Mouse (Mus musculus) liver, embryonic 15.5 days (tissue): Measurements from ENCODE around the gene Pigyl. TPM values are rescaled to one million over a fixed set of nuclear protein-coding genes. Genes with fewer than 3 reads are reported as not detected.

ENCODE experiments used
- ATAC-seq: fragments of 200-750 bp; cut with Nextera tagmentation; 2 replicates; pipeline ENCODE4 v1.8.0; 2017; ENCODE audit warnings: moderate number of reproducible peaks, mild to moderate bottlenecking, moderate library complexity; ENCODE audit not compliant: insufficient read depth
- H3K27ac ChIP-seq: fragments of 300-500 bp; sonication (generic); replicated peaks from 2 replicates; pipeline ENCODE4 v1.5.1; 2015; ENCODE audit warnings: mild to moderate bottlenecking, inconsistent platforms
- H3K27me3 ChIP-seq: fragments of 300-500 bp; sonication (generic); 2 replicates; pipeline ENCODE4 v1.6.1; 2015; ENCODE audit warnings: mild to moderate bottlenecking, inconsistent platforms
- H3K36me3 ChIP-seq: fragments of 300-500 bp; sonication (generic); replicated peaks from 2 replicates; pipeline ENCODE4 v1.6.1; 2015; ENCODE audit warnings: moderate library complexity, mild to moderate bottlenecking, inconsistent platforms
- H3K4me1 ChIP-seq: fragments of 300-500 bp; sonication (generic); replicated peaks from 2 replicates; pipeline ENCODE4 v1.6.1; 2015; ENCODE audit warnings: inconsistent platforms
- H3K4me2 ChIP-seq: fragments of 300-500 bp; sonication (generic); 2 replicates; pipeline ENCODE4 v1.6.1; 2015; ENCODE audit warnings: moderate library complexity, mild to moderate bottlenecking, inconsistent platforms
- H3K4me3 ChIP-seq: fragments of 300-500 bp; sonication (generic); replicated peaks from 2 replicates; pipeline ENCODE4 v1.5.1; 2015; ENCODE audit warnings: mild to moderate bottlenecking, inconsistent platforms
- H3K9ac ChIP-seq: fragments of 300-500 bp; sonication (generic); 2 replicates; pipeline ENCODE4 v1.6.1; 2015; ENCODE audit warnings: moderate library complexity, mild to moderate bottlenecking, inconsistent platforms
- H3K9me3 ChIP-seq: fragments of 300-500 bp; sonication (generic); replicated peaks from 2 replicates; pipeline ENCODE4 v1.6.1; 2016; ENCODE audit warnings: inconsistent platforms
- WGBS: fragments of 180-500 bp; shearing (Covaris S2); methylation state at CpG from one replicate; pipeline ENCODE4 v1.1.7; 2015; ENCODE audit warnings: mixed read lengths; ENCODE audit not compliant: insufficient replicate concordance; 5-methylcytosine and 5-hydroxymethylcytosine counted together
- polyA plus RNA-seq: library from polyadenylated mRNA; unstranded; fragments of >200 nt; fragmentation: Nextera tagmentation; extraction: Ambion mirVana; gene quantifications from 2 replicates; pipeline ENCODE4 v1.2.1, GENCODE M21; 2015

The Pigyl gene
- polyA plus RNA-seq, 1 experiment from 2014 or later: 35.6 TPM

DNA sequence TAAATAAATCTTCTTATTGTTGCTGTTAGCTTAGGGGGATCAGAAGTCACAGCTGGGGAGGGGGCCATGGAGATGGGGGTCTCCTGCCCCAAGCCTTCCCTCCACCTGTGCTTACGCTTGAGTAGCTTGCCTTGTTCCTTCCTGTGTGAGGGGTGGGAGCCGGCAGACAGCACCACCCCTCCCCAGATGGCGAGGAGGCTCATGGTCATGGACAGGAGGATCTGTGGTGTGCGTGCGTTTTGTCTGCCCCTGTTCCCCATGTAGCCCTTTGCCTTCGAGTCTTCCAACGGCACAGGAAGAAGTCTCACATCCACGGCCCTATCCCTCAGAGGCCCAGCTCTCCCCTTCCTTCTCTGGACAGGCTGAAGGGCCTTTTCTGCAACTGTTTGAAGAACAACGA, 5.7 kb downstream of the Pigyl start:
- no peak overlapping the region for H3K27ac ChIP-seq
- 63% methylated on average over 9 of the region's 9 CpGs for WGBS
- H3K36me3 ChIP-seq: 0 out of 2 replicates have a peak, but pooled peaks cover 4% of the 10 kb centered on the region
- H3K9me3 ChIP-seq: peaks cover 6% of the 10 kb centered on the region
- no peak overlapping the region for H3K9ac ChIP-seq
- H3K4me3 ChIP-seq: no peak overlapping the region
- ATAC-seq: no peak
- H3K4me2 ChIP-seq: no peak overlapping the region
- peaks cover 31% of the 10 kb centered on the region for H3K27me3 ChIP-seq
- peaks cover 17% of the 10 kb centered on the region for H3K4me1 ChIP-seq

DNA sequence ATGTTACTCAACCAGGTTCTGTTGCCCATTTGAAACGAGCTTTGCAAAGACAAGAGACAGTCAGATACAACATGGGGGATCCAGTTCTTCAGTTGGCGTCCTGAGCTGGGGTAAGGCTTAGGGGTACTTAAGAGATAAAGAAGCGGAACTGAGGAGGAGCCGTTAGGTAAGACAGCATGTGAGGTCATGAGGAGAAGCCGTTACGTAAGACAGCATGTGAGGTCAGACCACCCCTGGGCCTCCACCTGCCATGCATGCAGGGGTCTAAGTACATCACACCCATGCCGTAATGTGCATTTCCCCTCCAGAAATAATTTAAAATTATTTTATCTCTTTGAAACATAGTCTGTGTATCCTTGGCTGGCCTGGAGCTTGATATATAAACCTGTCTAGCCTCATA, 6.3 kb downstream of the Pigyl start:
- peaks cover 6% of the 10 kb centered on the region for H3K9me3 ChIP-seq
- H3K4me3 ChIP-seq: no peak overlapping the region
- H3K27ac ChIP-seq: no peak overlapping the region
- no peak for ATAC-seq
- 58% methylated on average over 7 of the region's 7 CpGs for WGBS
- 0 out of 2 replicates have a peak, but pooled peaks cover 4% of the 10 kb centered on the region for H3K36me3 ChIP-seq
- no peak overlapping the region for H3K4me2 ChIP-seq
- H3K4me1 ChIP-seq: peaks cover 11% of the 10 kb centered on the region
- no peak overlapping the region for H3K9ac ChIP-seq
- peaks cover 31% of the 10 kb centered on the region for H3K27me3 ChIP-seq

GRCm38 (mm10) chr9:22164711-22165668, 8.3 kb downstream of the Pigyl start:
- no peak for ATAC-seq
- H3K27me3 ChIP-seq: peaks cover 31% of the 10 kb centered on the region
- 2% methylated on average over 53 of the region's 54 CpGs for WGBS
- H3K27ac ChIP-seq: no peak overlapping the region
- no peaks in the 10 kb centered on the region for H3K36me3 ChIP-seq
- H3K4me1 ChIP-seq: peaks cover 11% of the 10 kb centered on the region
- peak overlapping the region; percentile 43 for H3K9ac ChIP-seq
- peaks cover 6% of the 10 kb centered on the region for H3K9me3 ChIP-seq
- H3K4me2 ChIP-seq: peak overlapping the region; percentile 81
- peak overlapping the region; percentile 58 for H3K4me3 ChIP-seq

DNA sequence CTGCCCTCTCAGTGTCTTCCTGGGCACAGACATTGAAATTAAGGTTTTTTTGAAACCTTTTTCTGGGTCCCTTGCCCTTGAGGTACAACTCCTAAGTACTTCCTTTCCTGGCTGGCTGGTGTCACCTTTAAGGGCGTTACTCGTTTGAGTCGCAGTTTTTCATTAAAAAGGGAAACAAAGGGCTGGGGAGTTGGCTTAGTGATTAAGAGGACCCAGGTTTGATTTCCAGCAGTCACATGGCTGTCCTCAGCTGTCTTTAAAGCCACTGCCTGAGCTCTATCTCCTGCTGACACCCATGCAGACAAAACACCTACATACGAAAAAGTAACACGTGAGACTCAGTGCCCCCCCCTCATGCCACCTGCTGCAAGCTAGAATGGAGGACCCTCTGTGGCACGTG, 9.3 kb downstream of the Pigyl start:
- Histone ChIP-seq H3K9me3 (peaks cover 6% of the 10 kb centered on the region), H3K9ac (no peak overlapping the region), H3K4me1 (peaks cover 11% of the 10 kb centered on the region), H3K36me3 (no peaks in the 10 kb centered on the region), H3K27ac (no peak overlapping the region), H3K27me3 (peaks cover 31% of the 10 kb centered on the region), H3K4me2 (no peak overlapping the region), H3K4me3 (no peak overlapping the region)
- no peak for ATAC-seq
- 37% methylated on average over 6 of the region's 6 CpGs for WGBS

DNA sequence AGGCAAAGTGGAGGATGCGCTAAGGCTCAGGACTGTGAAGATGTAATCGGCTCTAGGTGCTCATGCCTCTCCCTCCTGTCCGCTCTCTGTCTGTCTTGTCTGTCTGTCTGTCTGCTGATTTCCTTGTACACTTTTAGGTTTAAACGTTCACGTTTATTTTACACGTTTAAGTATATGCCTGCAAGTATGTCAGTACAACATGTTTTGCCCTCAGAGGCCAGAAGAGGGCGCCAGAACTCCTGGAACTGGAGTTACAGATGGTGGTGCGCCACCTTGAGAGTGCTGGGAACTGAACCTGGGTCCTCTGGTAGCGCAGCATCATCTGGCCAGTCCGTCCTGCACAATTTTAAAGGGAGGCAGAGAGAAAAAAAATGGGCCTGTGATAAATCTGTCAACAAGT, 10.0 kb downstream of the Pigyl start:
- 76% methylated on average over 10 of the region's 10 CpGs for WGBS
- H3K36me3 ChIP-seq: no peaks in the 10 kb centered on the region
- no peak overlapping the region for H3K27ac ChIP-seq
- no peak overlapping the region for H3K4me3 ChIP-seq
- H3K27me3 ChIP-seq: peaks cover 31% of the 10 kb centered on the region
- peaks cover 6% of the 10 kb centered on the region for H3K9me3 ChIP-seq
- no peak overlapping the region for H3K4me2 ChIP-seq
- no peak for ATAC-seq
- peaks cover 11% of the 10 kb centered on the region for H3K4me1 ChIP-seq
- H3K9ac ChIP-seq: no peak overlapping the region

GRCm38 (mm10) chr9:22167751-22168150, 11.1 kb downstream of the Pigyl start:
- WGBS: 77% methylated on average over 4 of the region's 4 CpGs
- H3K4me3 ChIP-seq: no peak overlapping the region
- peaks cover 6% of the 10 kb centered on the region for H3K9me3 ChIP-seq
- no peak for ATAC-seq
- peaks cover 31% of the 10 kb centered on the region for H3K27me3 ChIP-seq
- no peak overlapping the region for H3K27ac ChIP-seq
- H3K4me1 ChIP-seq: peaks cover 11% of the 10 kb centered on the region
- H3K36me3 ChIP-seq: no peaks in the 10 kb centered on the region
- no peak overlapping the region for H3K4me2 ChIP-seq
- no peak overlapping the region for H3K9ac ChIP-seq

DNA sequence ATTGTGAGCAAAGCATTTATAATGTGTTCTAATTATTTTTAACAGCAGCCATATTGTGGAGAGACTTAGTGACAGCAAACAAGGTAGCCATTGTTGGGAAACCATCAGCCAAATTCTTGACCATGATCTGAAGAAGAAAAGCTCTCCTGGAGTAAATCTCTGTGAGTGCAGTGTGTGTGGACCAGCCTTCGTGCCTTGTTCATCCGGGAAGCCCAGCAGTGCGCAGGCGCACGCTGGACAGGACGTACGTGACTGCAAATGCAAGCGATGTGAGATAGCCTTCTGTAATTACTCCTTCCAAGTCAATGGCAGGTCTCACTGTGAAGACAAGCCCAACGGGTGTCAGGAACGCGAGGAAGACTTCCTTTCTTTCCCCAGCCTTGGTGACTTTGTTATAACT, 12.7 kb downstream of the Pigyl start:
- Histone ChIP-seq H3K27me3 (peaks cover 18% of the 10 kb centered on the region), H3K27ac (no peak overlapping the region), H3K36me3 (no peaks in the 10 kb centered on the region), H3K4me2 (no peak overlapping the region), H3K9ac (no peak overlapping the region), H3K9me3 (peaks cover 6% of the 10 kb centered on the region), H3K4me1 (peaks cover 11% of the 10 kb centered on the region), H3K4me3 (no peak overlapping the region)
- no peak for ATAC-seq
- WGBS: 84% methylated on average over 11 of the region's 11 CpGs

DNA sequence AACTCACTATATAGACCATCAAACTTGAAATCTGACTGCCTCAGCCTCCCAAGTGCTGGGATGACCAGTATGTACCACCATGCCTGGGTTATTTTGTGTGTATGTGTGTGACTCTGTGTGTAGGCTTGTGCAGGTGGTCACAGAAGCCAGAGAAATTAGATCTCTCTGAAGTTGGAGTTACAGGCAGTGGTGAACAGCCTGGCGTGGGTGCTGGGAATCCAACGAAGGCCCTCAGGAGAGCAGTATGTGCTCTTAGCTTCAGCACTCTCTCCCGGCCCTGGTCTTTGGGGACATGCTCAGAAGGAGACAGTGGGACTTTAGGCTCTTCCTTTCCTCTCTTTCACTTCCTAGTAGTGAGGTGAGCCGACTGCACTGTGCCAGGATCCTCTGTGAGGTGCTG, 15.7 kb downstream of the Pigyl start:
- H3K9me3 ChIP-seq: 0 out of 2 replicates have a peak, but pooled peaks cover 3% of the 10 kb centered on the region
- 68% methylated on average over 4 of the region's 4 CpGs for WGBS
- no peak overlapping the region for H3K9ac ChIP-seq
- H3K4me3 ChIP-seq: no peak overlapping the region
- no peak overlapping the region for H3K27ac ChIP-seq
- no peaks in the 10 kb centered on the region for H3K4me1 ChIP-seq
- H3K27me3 ChIP-seq: no peaks in the 10 kb centered on the region
- H3K36me3 ChIP-seq: no peaks in the 10 kb centered on the region
- no peak overlapping the region for H3K4me2 ChIP-seq
- no peak for ATAC-seq

DNA sequence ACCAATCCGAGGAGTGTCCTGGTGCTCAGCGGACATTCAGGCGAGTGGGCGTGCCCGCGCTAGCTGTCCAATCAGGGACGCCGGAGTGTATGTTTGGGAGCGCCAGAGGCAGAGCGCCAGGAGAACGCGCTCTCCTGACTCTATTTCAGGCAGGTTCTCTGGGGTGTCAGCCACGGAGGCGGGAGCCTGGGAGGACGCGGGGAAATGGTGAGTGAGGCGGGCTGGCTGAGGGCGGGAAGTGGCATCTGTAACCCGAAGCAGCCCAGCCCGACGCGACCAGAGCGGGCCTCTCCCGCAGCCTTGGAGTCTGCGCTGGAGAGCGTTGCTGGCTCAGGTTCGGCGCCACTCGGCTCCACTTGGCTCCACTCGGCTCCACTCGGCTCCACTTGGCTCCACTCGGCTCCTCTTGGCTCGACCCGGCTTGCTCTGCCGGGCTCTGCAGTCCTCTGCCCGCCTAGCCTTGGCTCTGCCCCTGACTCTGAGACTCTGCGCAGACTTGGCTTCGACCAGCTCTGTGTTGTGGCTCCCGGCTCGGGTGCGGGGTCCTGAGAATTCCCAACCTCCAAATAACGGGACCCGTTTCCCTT, 31.5 kb downstream of the Pigyl start, which contains the start of gene Zfp872:
TSS of gene Zfp872 (plus strand) at position 66 of the 587 bp plus-strand sequence.
- H3K27me3 ChIP-seq: peaks cover 23% of the 10 kb centered on the region
- no peak for ATAC-seq
- no peaks in the 10 kb centered on the region; the same call in 1 of the 2 replicates for H3K9me3 ChIP-seq
- 11% methylated on average over 43 of the region's 43 CpGs for whole genome bisulfite sequencing
- no peak within 1 kb of the TSS for H3K27ac ChIP-seq
- H3K4me1 ChIP-seq: no peaks in the 10 kb centered on the region; the same call in 1 of the 2 replicates
- H3K36me3 ChIP-seq: no peaks in the 10 kb centered on the region
- no peak within 1 kb of the TSS for H3K9ac ChIP-seq
- peak within 1 kb of the TSS; percentile 32 for H3K4me3 ChIP-seq
- H3K4me2 ChIP-seq: peak within 1 kb of the TSS; percentile 52

- no peak for ATAC-seq
- H3K36me3 ChIP-seq: no peaks in the 10 kb centered on the region
- H3K27me3 ChIP-seq: no peaks in the 10 kb centered on the region
- no peak overlapping the region for H3K4me2 ChIP-seq
- 30% methylated on average over 5 of the region's 5 CpGs for WGBS
- H3K4me3 ChIP-seq: no peak overlapping the region
- H3K9ac ChIP-seq: no peak overlapping the region
- H3K27ac ChIP-seq: no peak overlapping the region
- peaks cover 12% of the 10 kb centered on the region; the same call in 1 of the 2 replicates for H3K9me3 ChIP-seq
- H3K4me1 ChIP-seq: no peaks in the 10 kb centered on the region
Observed at GRCm38 (mm10) chr9:22196412-22196811, 39.8 kb downstream of the Pigyl start.
